Mouse (Mus musculus): Measurements from ENCODE around the gene 4930502E18Rik. TPM values are rescaled to one million over a fixed set of nuclear protein-coding genes. Genes with fewer than 3 reads are reported as not detected.

Gene 4930502E18Rik
- polyA plus RNA-seq, 1 experiment from 2014 or later: 0.20 TPM

GRCm38 (mm10) chrX:53715942-53716322 lies 8.7 kb upstream of the 4930502E18Rik start:
- ATAC-seq (replicated peaks; ENCODE audit: low FRiP score, low TSS enrichment, low read depth): no peak
- H3K4me3 ChIP-seq (ENCODE audit: low read depth, low read length): no peak overlapping the region
- WGBS: 43% methylated on average over 2 of the region's 2 CpGs

GRCm38 (mm10) chrX:53716323-53717182 lies 8.1 kb upstream of the 4930502E18Rik start:
- Histone ChIP-seq H3K4me2 (ENCODE audit: low read length) (peak overlapping the region; percentile 46), H3K4me3 (ENCODE audit: low read depth, low read length) (peak overlapping the region; percentile 13), H3K9ac (ENCODE audit: low read length) (peak overlapping the region; percentile 45), H3K4me1 (replicated peaks; ENCODE audit: control insufficient read depth, insufficient read depth, low read length) (no peaks in the 10 kb centered on the region), H3K36me3 (ENCODE audit: control insufficient read depth, insufficient read depth, low read length) (no peaks in the 10 kb centered on the region), H3K27ac (ENCODE audit: low read depth) (no peak overlapping the region), H3K9me3 (ENCODE audit: control insufficient read depth, low read length) (no peaks in the 10 kb centered on the region), H3K27me3 (replicated peaks; ENCODE audit: control insufficient read depth, insufficient read depth, low read length) (no peaks in the 10 kb centered on the region)
- ATAC-seq (replicated peaks; ENCODE audit: low FRiP score, low TSS enrichment, low read depth) (peak; percentile 74), DNase-seq (ENCODE audit: low spot score) (peak; percentile 64)
- 19% methylated on average over 43 of the region's 49 CpGs for WGBS

More at GRCm38 (mm10) chrX:53715942-53716322, 8.7 kb upstream of the 4930502E18Rik start:
- no peak for DNase-seq (ENCODE audit: low spot score)
- Histone ChIP-seq H3K4me1 (replicated peaks; ENCODE audit: control insufficient read depth, insufficient read depth, low read length) (no peaks in the 10 kb centered on the region), H3K36me3 (ENCODE audit: control insufficient read depth, insufficient read depth, low read length) (no peaks in the 10 kb centered on the region), H3K9ac (ENCODE audit: low read length) (no peak overlapping the region; the same call in 1 of the 2 replicates), H3K27me3 (replicated peaks; ENCODE audit: control insufficient read depth, insufficient read depth, low read length) (no peaks in the 10 kb centered on the region), H3K4me2 (ENCODE audit: low read length) (peak overlapping the region; percentile 46), H3K27ac (ENCODE audit: low read depth) (no peak overlapping the region), H3K9me3 (ENCODE audit: control insufficient read depth, low read length) (no peaks in the 10 kb centered on the region)

GRCm38 (mm10) chrX:53728967-53729366 lies 4.3 kb downstream of the 4930502E18Rik start:
- H3K4me2 ChIP-seq (ENCODE audit: low read length): no peak overlapping the region
- DNase-seq (ENCODE audit: low spot score) (no peak), ATAC-seq (replicated peaks; ENCODE audit: low FRiP score, low TSS enrichment, low read depth) (no peak)
- H3K27ac ChIP-seq (ENCODE audit: low read depth): no peak overlapping the region
- H3K9me3 ChIP-seq (ENCODE audit: control insufficient read depth, low read length): no peaks in the 10 kb centered on the region
- no peaks in the 10 kb centered on the region for H3K36me3 ChIP-seq (ENCODE audit: control insufficient read depth, insufficient read depth, low read length)
- no peaks in the 10 kb centered on the region for H3K27me3 ChIP-seq (replicated peaks; ENCODE audit: control insufficient read depth, insufficient read depth, low read length)
- WGBS: 85% methylated on average over 2 of the region's 2 CpGs
- H3K4me1 ChIP-seq (replicated peaks; ENCODE audit: control insufficient read depth, insufficient read depth, low read length): no peaks in the 10 kb centered on the region
- no peak overlapping the region for H3K9ac ChIP-seq (ENCODE audit: low read length)
- no peak overlapping the region for H3K4me3 ChIP-seq (ENCODE audit: low read depth, low read length)

GRCm38 (mm10) chrX:53752851-53753250 lies 28.2 kb downstream of the 4930502E18Rik start:
- Histone ChIP-seq H3K9ac (ENCODE audit: low read length) (no peak overlapping the region), H3K4me1 (replicated peaks; ENCODE audit: control insufficient read depth, insufficient read depth, low read length) (no peaks in the 10 kb centered on the region), H3K9me3 (ENCODE audit: control insufficient read depth, low read length) (no peaks in the 10 kb centered on the region), H3K36me3 (ENCODE audit: control insufficient read depth, insufficient read depth, low read length) (no peaks in the 10 kb centered on the region), H3K4me2 (ENCODE audit: low read length) (no peak overlapping the region), H3K27me3 (replicated peaks; ENCODE audit: control insufficient read depth, insufficient read depth, low read length) (no peaks in the 10 kb centered on the region), H3K27ac (ENCODE audit: low read depth) (no peak overlapping the region), H3K4me3 (ENCODE audit: low read depth, low read length) (no peak overlapping the region)
- WGBS: 82% methylated on average over 1 of the region's 1 CpGs
- ATAC-seq (replicated peaks; ENCODE audit: low FRiP score, low TSS enrichment, low read depth) (no peak), DNase-seq (ENCODE audit: low spot score) (no peak)

- Histone ChIP-seq H3K9me3 (ENCODE audit: control insufficient read depth, low read length) (no peaks in the 10 kb centered on the region), H3K9ac (ENCODE audit: low read length) (no peak within 1 kb of the TSS), H3K27ac (ENCODE audit: low read depth) (no peak within 1 kb of the TSS), H3K4me2 (ENCODE audit: low read length) (no peak within 1 kb of the TSS), H3K27me3 (replicated peaks; ENCODE audit: control insufficient read depth, insufficient read depth, low read length) (no peaks in the 10 kb centered on the region), H3K4me3 (ENCODE audit: low read depth, low read length) (no peak within 1 kb of the TSS), H3K36me3 (ENCODE audit: control insufficient read depth, insufficient read depth, low read length) (no peaks in the 10 kb centered on the region), H3K4me1 (replicated peaks; ENCODE audit: control insufficient read depth, insufficient read depth, low read length) (no peaks in the 10 kb centered on the region)
- WGBS: 91% methylated on average over 16 of the region's 16 CpGs
- no peak for ATAC-seq (replicated peaks; ENCODE audit: low FRiP score, low TSS enrichment, low read depth)
- DNase-seq (ENCODE audit: low spot score): no peak
Observed at GRCm38 (mm10) chrX:53757736-53758135, 33.1 kb downstream of the 4930502E18Rik start, which contains the start of gene 1700013H16Rik. Gene 1700013H16Rik (minus strand): TSS chrX:53757831.

- 89% methylated on average over 12 of the region's 12 CpGs for WGBS
- ATAC-seq (replicated peaks; ENCODE audit: low FRiP score, low TSS enrichment, low read depth) (no peak), DNase-seq (ENCODE audit: low spot score) (no peak)
- H3K4me3 ChIP-seq (ENCODE audit: low read depth, low read length): no peak within 1 kb of the TSS
- peaks cover 2% of the 10 kb centered on the region; the same call in 1 of the 2 replicates for H3K9me3 ChIP-seq (ENCODE audit: control insufficient read depth, low read length)
- H3K4me1 ChIP-seq (replicated peaks; ENCODE audit: control insufficient read depth, insufficient read depth, low read length): no peaks in the 10 kb centered on the region
- H3K9ac ChIP-seq (ENCODE audit: low read length): no peak within 1 kb of the TSS
- H3K27me3 ChIP-seq (replicated peaks; ENCODE audit: control insufficient read depth, insufficient read depth, low read length): no peaks in the 10 kb centered on the region
- no peak within 1 kb of the TSS for H3K4me2 ChIP-seq (ENCODE audit: low read length)
- H3K27ac ChIP-seq (ENCODE audit: low read depth): no peak within 1 kb of the TSS
- H3K36me3 ChIP-seq (ENCODE audit: control insufficient read depth, insufficient read depth, low read length): no peaks in the 10 kb centered on the region
Observed at GRCm38 (mm10) chrX:53776276-53776675, 51.6 kb downstream of the 4930502E18Rik start, which contains the start of gene Zfp36l3. Gene Zfp36l3 (minus strand): TSS chrX:53776394.

Other genes starting within 250 kb of the 4930502E18Rik start
- 28.4 and 34.2 TPM in 2 replicates for gene Rtl8c, start 116.8 kb upstream of the 4930502E18Rik start, polyA plus RNA-seq (2014; fragmentation: Nextera tagmentation; extraction: Ambion mirVana)
- gene Gm14597, start 115.8 kb upstream of the 4930502E18Rik start, polyA plus RNA-seq (2014; fragmentation: Nextera tagmentation; extraction: Ambion mirVana): not detected in 2 replicates
- 57.9 and 58.0 TPM in 2 replicates for gene Rtl8a, start 81.1 kb upstream of the 4930502E18Rik start, polyA plus RNA-seq (2014; fragmentation: Nextera tagmentation; extraction: Ambion mirVana)
- 48.1 and 52.8 TPM in 2 replicates for gene Rtl8b, start 54.4 kb upstream of the 4930502E18Rik start, polyA plus RNA-seq (2014; fragmentation: Nextera tagmentation; extraction: Ambion mirVana)
- not detected in 2 replicates for gene 1700013H16Rik, start 33.0 kb downstream of the 4930502E18Rik start, polyA plus RNA-seq (2014; fragmentation: Nextera tagmentation; extraction: Ambion mirVana)
- not detected in 2 replicates for gene Zfp36l3, start 51.6 kb downstream of the 4930502E18Rik start, polyA plus RNA-seq (2014; fragmentation: Nextera tagmentation; extraction: Ambion mirVana)
- 1.8 and 2.1 TPM in 2 replicates for gene Xlr, start 72.9 kb downstream of the 4930502E18Rik start, polyA plus RNA-seq (2014; fragmentation: Nextera tagmentation; extraction: Ambion mirVana)